Mouse (Mus musculus): ENCODE measurements around the gene Catip. TPM values are rescaled to one million over a fixed set of nuclear protein-coding genes. Genes with fewer than 3 reads are reported as not detected.

Gene Catip
- total and polyA plus RNA-seq, 3 experiments = 0.27 TPM; not detected in 2

GRCm38 (mm10) chr1:74385531-74385930, 23.6 kb downstream of the Catip start:
- no peak for DNase-seq (ENCODE audit: low spot score)
- Histone ChIP-seq H3K36me3 (replicated peaks) (no peaks in the 10 kb centered on the region), H3K4me3 (ENCODE audit: low read depth, low read length) (no peak overlapping the region), H3K4me1 (ENCODE audit: insufficient read depth, low read depth, low read length) (peaks cover 73% of the 10 kb centered on the region), H3K27me3 (ENCODE audit: insufficient read depth, low read length) (peaks cover 28% of the 10 kb centered on the region), H3K9me3 (replicated peaks) (no peaks in the 10 kb centered on the region)
- no peak for ATAC-seq (ENCODE audit: extremely low read depth, insufficient number of reproducible peaks, low FRiP score, poor library complexity, severe bottlenecking)
- no peak for TF ChIP-seq TAL1 (conservative IDR thresholded peaks at IDR 0.05; ENCODE audit: low read depth, low read length)
- TF ChIP-seq GATA1 (IDR thresholded peaks at IDR 0.05; ENCODE audit: borderline replicate concordance, low read length) = no peak
- TF ChIP-seq POLR2AphosphoS5 (IDR thresholded peaks at IDR 0.05; ENCODE audit: insufficient replicate concordance, low read depth, low read length) = no peak
- no peak for TF ChIP-seq CTCF (IDR thresholded peaks at IDR 0.05; ENCODE audit: low read depth, low read length)
- TF ChIP-seq GATA2 (IDR thresholded peaks at IDR 0.05; ENCODE audit: borderline replicate concordance, low read depth, low read length) = no peak

- peak overlapping the region; percentile 73 for H3K4me3 ChIP-seq (ENCODE audit: low read depth, low read length)
- peaks cover 21% of the 10 kb centered on the region; the same call in 1 of the 2 replicates for H3K27me3 ChIP-seq (ENCODE audit: insufficient read depth, low read length)
- no peak for DNase-seq (ENCODE audit: low spot score)
- ATAC-seq (ENCODE audit: extremely low read depth, insufficient number of reproducible peaks, low FRiP score, poor library complexity, severe bottlenecking) = no peak
- H3K4me1 ChIP-seq (ENCODE audit: insufficient read depth, low read depth, low read length) = peaks cover 77% of the 10 kb centered on the region
- H3K36me3 ChIP-seq (replicated peaks) = no peaks in the 10 kb centered on the region
- no peak for TF ChIP-seq CTCF (IDR thresholded peaks at IDR 0.05; ENCODE audit: low read depth, low read length)
- TF ChIP-seq TAL1 (conservative IDR thresholded peaks at IDR 0.05; ENCODE audit: low read depth, low read length) = no peak
- TF ChIP-seq POLR2AphosphoS5 (IDR thresholded peaks at IDR 0.05; ENCODE audit: insufficient replicate concordance, low read depth, low read length) = no peak
- no peak for TF ChIP-seq GATA1 (IDR thresholded peaks at IDR 0.05; ENCODE audit: borderline replicate concordance, low read length)
- TF ChIP-seq GATA2 (IDR thresholded peaks at IDR 0.05; ENCODE audit: borderline replicate concordance, low read depth, low read length) = no peak
- H3K9me3 ChIP-seq (replicated peaks) = no peaks in the 10 kb centered on the region
Measured at GRCm38 (mm10) chr1:74386363-74386713, 24.4 kb downstream of the Catip start.

GRCm38 (mm10) chr1:74386714-74387385, 24.9 kb downstream of the Catip start:
- H3K4me1 ChIP-seq (ENCODE audit: insufficient read depth, low read depth, low read length) = peaks cover 74% of the 10 kb centered on the region
- no peaks in the 10 kb centered on the region for H3K36me3 ChIP-seq (replicated peaks)
- DNase-seq (ENCODE audit: low spot score) = peak; percentile 98
- H3K27me3 ChIP-seq (ENCODE audit: insufficient read depth, low read length) = peaks cover 16% of the 10 kb centered on the region; the same call in 1 of the 2 replicates
- H3K4me3 ChIP-seq (ENCODE audit: low read depth, low read length) = peak overlapping the region; percentile 73
- no peaks in the 10 kb centered on the region for H3K9me3 ChIP-seq (replicated peaks)
- peak; percentile 78 for ATAC-seq (ENCODE audit: extremely low read depth, insufficient number of reproducible peaks, low FRiP score, poor library complexity, severe bottlenecking)
- TF ChIP-seq GATA2 (IDR thresholded peaks at IDR 0.05; ENCODE audit: borderline replicate concordance, low read depth, low read length) (no peak), POLR2AphosphoS5 (IDR thresholded peaks at IDR 0.05; ENCODE audit: insufficient replicate concordance, low read depth, low read length) (no peak), CTCF (IDR thresholded peaks at IDR 0.05; ENCODE audit: low read depth, low read length) (peak; percentile 57)

- Histone ChIP-seq H3K27me3 (ENCODE audit: insufficient read depth, low read length) (peaks cover 11% of the 10 kb centered on the region; the same call in 1 of the 2 replicates), H3K4me3 (ENCODE audit: low read depth, low read length) (peak overlapping the region; percentile 73), H3K4me1 (ENCODE audit: insufficient read depth, low read depth, low read length) (peaks cover 74% of the 10 kb centered on the region), H3K9me3 (replicated peaks) (no peaks in the 10 kb centered on the region), H3K36me3 (replicated peaks) (no peaks in the 10 kb centered on the region)
- no peak for ATAC-seq (ENCODE audit: extremely low read depth, insufficient number of reproducible peaks, low FRiP score, poor library complexity, severe bottlenecking)
- TF ChIP-seq GATA2 (IDR thresholded peaks at IDR 0.05; ENCODE audit: borderline replicate concordance, low read depth, low read length) = no peak
- TF ChIP-seq GATA1 (IDR thresholded peaks at IDR 0.05; ENCODE audit: borderline replicate concordance, low read length) = no peak
- no peak for TF ChIP-seq CTCF (IDR thresholded peaks at IDR 0.05; ENCODE audit: low read depth, low read length)
- no peak for TF ChIP-seq TAL1 (conservative IDR thresholded peaks at IDR 0.05; ENCODE audit: low read depth, low read length)
- TF ChIP-seq POLR2AphosphoS5 (IDR thresholded peaks at IDR 0.05; ENCODE audit: insufficient replicate concordance, low read depth, low read length) = no peak
- DNase-seq (ENCODE audit: low spot score) = peak; percentile 29
Measured at GRCm38 (mm10) chr1:74387386-74387988, 25.6 kb downstream of the Catip start.

GRCm38 (mm10) chr1:74388398-74388920, 26.6 kb downstream of the Catip start:
- ATAC-seq (ENCODE audit: extremely low read depth, insufficient number of reproducible peaks, low FRiP score, poor library complexity, severe bottlenecking) (no peak), DNase-seq (ENCODE audit: low spot score) (no peak)
- H3K36me3 ChIP-seq (replicated peaks) = peaks cover 8% of the 10 kb centered on the region
- H3K9me3 ChIP-seq (replicated peaks) = no peaks in the 10 kb centered on the region
- peaks cover 80% of the 10 kb centered on the region for H3K4me1 ChIP-seq (ENCODE audit: insufficient read depth, low read depth, low read length)
- no peak overlapping the region for H3K4me3 ChIP-seq (ENCODE audit: low read depth, low read length)
- TF ChIP-seq GATA2 (IDR thresholded peaks at IDR 0.05; ENCODE audit: borderline replicate concordance, low read depth, low read length) = no peak
- no peak for TF ChIP-seq POLR2AphosphoS5 (IDR thresholded peaks at IDR 0.05; ENCODE audit: insufficient replicate concordance, low read depth, low read length)
- no peak for TF ChIP-seq CTCF (IDR thresholded peaks at IDR 0.05; ENCODE audit: low read depth, low read length)
- TF ChIP-seq TAL1 (conservative IDR thresholded peaks at IDR 0.05; ENCODE audit: low read depth, low read length) = no peak
- peaks cover 11% of the 10 kb centered on the region; the same call in 1 of the 2 replicates for H3K27me3 ChIP-seq (ENCODE audit: insufficient read depth, low read length)

GRCm38 (mm10) chr1:74389831-74390286, 28.0 kb downstream of the Catip start:
- H3K27me3 ChIP-seq (ENCODE audit: insufficient read depth, low read length) = peaks cover 4% of the 10 kb centered on the region; the same call in 1 of the 2 replicates
- no peak for TF ChIP-seq TAL1 (conservative IDR thresholded peaks at IDR 0.05; ENCODE audit: low read depth, low read length)
- H3K9me3 ChIP-seq (replicated peaks) = no peaks in the 10 kb centered on the region
- peaks cover 88% of the 10 kb centered on the region for H3K4me1 ChIP-seq (ENCODE audit: insufficient read depth, low read depth, low read length)
- DNase-seq (ENCODE audit: low spot score) (peak; percentile 80), ATAC-seq (ENCODE audit: extremely low read depth, insufficient number of reproducible peaks, low FRiP score, poor library complexity, severe bottlenecking) (no peak)
- H3K4me3 ChIP-seq (ENCODE audit: low read depth, low read length) = peak overlapping the region; percentile 82; the same call in 1 of the 2 replicates
- peaks cover 22% of the 10 kb centered on the region for H3K36me3 ChIP-seq (replicated peaks)

Data from G1E (cell line).